Mouse (Mus musculus) limb, embryonic 15.5 days (tissue): ENCODE measurements around the gene Zfp971. TPM values are rescaled to one million over a fixed set of nuclear protein-coding genes. Genes with fewer than 3 reads are reported as not detected.
"Not testable (repeated sequence)": the region's sequence is repeated elsewhere in the genome, so short reads cannot be mapped to it uniquely, and the experiment has no call there.

ENCODE experiments used
- ATAC-seq: fragments of 200-750 bp; cut with Nextera tagmentation; 2 replicates; pipeline ENCODE4 v1.8.0; 2017; ENCODE audit warnings: low read depth, moderate TSS enrichment; ENCODE audit not compliant: insufficient number of reproducible peaks, low FRiP score, low TSS enrichment
- H3K27ac ChIP-seq: fragments of 300-500 bp; sonication (generic); 2 replicates; pipeline ENCODE4 v1.5.1; 2015; ENCODE audit warnings: moderate library complexity, mild to moderate bottlenecking, inconsistent platforms
- H3K27me3 ChIP-seq: fragments of 300-500 bp; sonication (generic); 2 replicates; pipeline ENCODE4 v1.6.1; 2015; ENCODE audit warnings: inconsistent platforms
- H3K36me3 ChIP-seq: fragments of 300-500 bp; sonication (generic); 2 replicates; pipeline ENCODE4 v1.6.1; 2015; ENCODE audit warnings: inconsistent platforms
- H3K4me1 ChIP-seq: fragments of 300-500 bp; sonication (generic); 2 replicates; pipeline ENCODE4 v1.6.1; 2015; ENCODE audit warnings: inconsistent platforms
- H3K4me2 ChIP-seq: fragments of 300-500 bp; sonication (generic); 2 replicates; pipeline ENCODE4 v1.6.1; 2015; ENCODE audit warnings: mild to moderate bottlenecking, inconsistent platforms
- H3K4me3 ChIP-seq: fragments of 300-500 bp; sonication (generic); 2 replicates; pipeline ENCODE4 v1.5.1; 2015; ENCODE audit warnings: mild to moderate bottlenecking, inconsistent platforms
- H3K9ac ChIP-seq: fragments of 300-500 bp; sonication (generic); 2 replicates; pipeline ENCODE4 v1.6.1; 2015; ENCODE audit warnings: inconsistent platforms
- H3K9me3 ChIP-seq: fragments of 300-500 bp; sonication (generic); 2 replicates; pipeline ENCODE4 v1.6.1; 2016; ENCODE audit warnings: inconsistent platforms
- WGBS: fragments of 180-500 bp; shearing (Covaris S2); methylation state at CpG from one replicate; pipeline ENCODE4 v1.1.7; 2015; 5-methylcytosine and 5-hydroxymethylcytosine counted together
- polyA plus RNA-seq: library from polyadenylated mRNA; unstranded; fragments of >200 nt; fragmentation: Nextera tagmentation; extraction: Ambion mirVana; gene quantifications from 2 replicates; pipeline ENCODE4 v1.2.1, GENCODE M21; 2015

Gene Zfp971
- polyA plus RNA-seq: 8.9 and 10.3 TPM in 2 replicates

DNA sequence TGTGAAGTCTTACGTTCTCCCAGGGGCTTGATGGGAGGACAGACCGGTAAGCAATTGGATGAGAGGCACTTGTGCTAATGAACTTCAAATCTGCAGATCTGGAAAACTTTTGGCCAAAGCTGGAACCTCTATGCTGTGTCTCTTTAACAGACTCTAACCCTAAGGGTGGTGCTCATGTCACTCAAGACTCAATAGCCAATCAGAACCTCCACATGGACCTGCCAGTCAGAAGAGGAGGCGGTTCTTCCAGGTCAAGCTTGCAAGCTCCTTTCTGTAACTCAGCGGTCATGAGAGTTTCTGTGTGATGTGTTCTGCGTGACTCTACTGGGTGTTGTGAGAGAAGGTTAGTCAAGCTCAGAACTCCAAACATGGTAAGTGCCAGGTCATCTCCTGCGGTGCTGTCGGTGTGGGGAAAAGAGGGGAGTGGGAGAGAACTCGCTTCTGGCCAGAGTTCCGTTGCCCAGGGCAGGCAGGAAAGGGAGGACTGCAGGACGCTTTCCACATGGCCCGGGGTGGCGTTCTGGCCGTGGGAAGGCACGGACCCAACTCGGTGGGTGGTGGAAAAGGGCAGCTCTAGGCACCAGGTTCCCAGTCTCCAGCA is at the start of gene Zfp971:
Gene Zfp971 (plus strand): TSS at position 274 of the 601 bp plus-strand sequence.
- 2% methylated on average over 14 of the region's 15 CpGs for WGBS
- H3K4me3 ChIP-seq: peak within 1 kb of the TSS; percentile 56
- H3K9me3 ChIP-seq, H3K27me3 ChIP-seq, H3K4me1 ChIP-seq, H3K36me3 ChIP-seq, H3K27ac ChIP-seq, ATAC-seq: not testable (repeated sequence)
- H3K9ac ChIP-seq: peak within 1 kb of the TSS; percentile 44
- H3K4me2 ChIP-seq: peak within 1 kb of the TSS; percentile 43

DNA sequence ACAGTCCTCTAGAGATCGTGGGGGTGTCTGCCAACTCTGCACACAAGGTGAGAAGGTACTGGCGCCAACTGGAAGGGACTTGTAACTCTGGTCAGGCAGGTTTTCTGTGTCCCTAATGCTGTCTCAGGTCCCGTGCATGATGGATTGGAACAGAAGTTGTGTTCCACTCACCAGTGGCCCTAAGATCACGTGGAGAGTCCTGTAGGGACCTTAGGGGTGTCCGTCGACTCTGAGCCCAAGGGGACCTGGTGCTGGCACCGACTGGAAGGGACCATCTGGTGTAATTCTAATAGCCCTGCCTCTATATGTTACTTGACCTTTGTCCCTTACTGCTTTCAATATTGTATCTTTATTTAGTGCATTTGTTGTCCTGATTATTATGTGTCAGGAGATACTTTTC is 48.3 kb upstream of the Zfp971 start:
- not testable (repeated sequence) for H3K9ac ChIP-seq, H3K36me3 ChIP-seq, H3K27ac ChIP-seq, H3K4me2 ChIP-seq, H3K4me3 ChIP-seq, H3K27me3 ChIP-seq, ATAC-seq, H3K4me1 ChIP-seq, H3K9me3 ChIP-seq
- whole genome bisulfite sequencing: 78% methylated on average over 7 of the region's 7 CpGs

DNA sequence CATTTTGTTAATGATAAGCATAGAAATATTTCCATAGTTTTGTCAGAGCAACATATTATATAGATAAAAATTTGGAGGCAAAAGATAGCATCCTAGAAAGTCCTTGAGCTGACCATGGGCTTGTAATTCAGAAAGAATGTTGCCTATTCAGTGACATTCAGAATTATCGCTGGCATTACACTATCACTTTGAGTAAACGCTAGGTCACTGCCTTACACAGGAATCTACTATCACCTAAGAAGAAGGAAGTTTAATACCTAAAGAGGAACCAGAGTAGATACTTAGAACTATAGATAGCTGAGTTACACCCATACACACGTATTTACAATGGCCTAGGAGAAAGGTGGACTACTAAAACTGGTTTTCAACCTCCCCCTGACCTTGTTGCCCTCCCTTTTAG is 3.6 kb upstream of the Zfp971 start:
- not testable (repeated sequence) for H3K4me1 ChIP-seq, H3K36me3 ChIP-seq, H3K4me3 ChIP-seq, H3K27me3 ChIP-seq, ATAC-seq, H3K27ac ChIP-seq, H3K9ac ChIP-seq, H3K4me2 ChIP-seq, H3K9me3 ChIP-seq
- WGBS: 80% methylated on average over 3 of the region's 3 CpGs

DNA sequence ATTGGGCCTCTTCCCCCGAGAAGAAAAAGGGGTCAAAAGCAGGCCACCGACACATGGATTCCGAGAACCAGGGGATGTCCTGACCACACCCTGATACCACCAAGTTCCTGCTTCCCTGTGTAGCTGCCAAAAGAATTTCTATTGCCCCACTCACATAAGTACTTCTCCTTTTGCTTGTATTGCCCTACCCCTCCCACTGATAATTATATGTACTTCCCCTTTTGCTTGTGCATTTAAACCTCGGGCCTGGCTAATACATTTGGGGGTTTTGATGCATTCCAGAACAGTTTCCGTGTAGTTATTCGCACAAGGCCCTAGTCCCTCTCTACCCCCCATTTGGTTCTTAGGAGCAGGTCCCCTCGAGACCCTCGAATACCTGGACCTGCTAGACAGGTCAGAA is 2.3 kb upstream of the Zfp971 start:
- WGBS: 77% methylated on average over 8 of the region's 8 CpGs
- not testable (repeated sequence) for H3K4me2 ChIP-seq, H3K4me1 ChIP-seq, H3K9me3 ChIP-seq, ATAC-seq, H3K27ac ChIP-seq, H3K36me3 ChIP-seq, H3K27me3 ChIP-seq, H3K9ac ChIP-seq, H3K4me3 ChIP-seq

DNA sequence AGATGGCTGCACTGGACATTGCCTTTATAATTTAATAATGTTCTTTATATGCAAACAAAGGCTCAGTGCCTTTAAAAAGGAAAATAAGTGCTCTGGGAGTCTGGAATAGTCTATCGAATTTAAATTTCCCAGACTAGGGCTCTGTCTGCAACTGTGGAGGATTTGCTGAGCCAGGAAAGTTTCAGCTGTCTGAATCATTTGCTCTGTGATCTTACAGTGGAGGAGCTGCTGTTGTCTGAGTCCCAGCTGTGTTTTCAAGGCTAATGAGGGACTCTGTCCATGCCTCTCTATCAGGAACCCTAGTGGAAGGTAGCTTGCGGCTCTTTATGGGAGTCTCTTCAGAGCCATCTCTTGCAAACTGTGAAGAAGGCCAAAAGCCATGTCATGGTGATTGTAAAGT is 777 bp downstream of the Zfp971 start:
- H3K27ac ChIP-seq, H3K4me1 ChIP-seq, H3K36me3 ChIP-seq, H3K9me3 ChIP-seq, H3K27me3 ChIP-seq, ATAC-seq, H3K9ac ChIP-seq: not testable (repeated sequence)
- Histone ChIP-seq H3K4me3 (peak overlapping the region; percentile 56), H3K4me2 (peak overlapping the region; percentile 43)
- 16% methylated on average over 2 of the region's 2 CpGs for WGBS

DNA sequence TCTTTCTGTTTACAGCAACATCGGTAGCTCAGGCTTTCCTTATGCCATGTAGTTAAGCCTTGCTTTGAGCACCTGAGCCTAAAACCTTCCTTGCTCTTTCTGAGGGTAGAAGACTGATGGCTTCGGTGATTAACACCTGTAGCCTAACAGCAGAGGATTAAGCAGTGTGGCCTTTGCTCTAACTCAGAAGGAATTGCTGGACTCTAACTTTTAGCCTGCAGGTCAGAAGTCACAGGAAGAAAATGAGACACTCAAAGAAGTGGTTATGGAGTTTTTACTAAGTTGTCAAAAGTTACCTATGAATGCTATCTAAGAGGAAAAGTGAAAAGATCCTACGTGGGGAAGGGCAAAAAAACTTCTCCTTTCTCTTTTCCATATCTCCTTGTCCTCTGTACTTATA is 4.5 kb downstream of the Zfp971 start:
- not testable (repeated sequence) for H3K9me3 ChIP-seq, ATAC-seq, H3K4me1 ChIP-seq, H3K27me3 ChIP-seq, H3K4me2 ChIP-seq, H3K4me3 ChIP-seq, H3K9ac ChIP-seq, H3K27ac ChIP-seq, H3K36me3 ChIP-seq
- WGBS: 85% methylated on average over 3 of the region's 3 CpGs

DNA sequence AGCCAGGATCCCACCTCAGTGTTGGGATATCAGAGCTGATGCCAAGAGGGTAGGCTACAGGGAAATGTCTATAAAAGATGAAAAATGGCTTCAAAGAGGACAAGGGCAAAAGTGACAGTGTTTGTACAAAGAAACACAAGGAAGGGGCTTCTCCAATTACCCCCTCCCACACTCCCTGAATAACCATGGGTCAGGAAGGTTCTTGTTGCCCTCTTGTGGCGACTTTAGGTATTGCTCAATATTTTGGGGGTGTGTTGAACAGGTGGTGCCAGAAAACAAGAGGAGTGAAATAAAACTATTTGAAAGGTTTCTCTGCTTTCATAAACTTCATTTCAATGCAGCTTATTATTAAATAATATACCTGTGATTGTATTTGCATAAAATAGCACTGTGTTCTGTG is 35.1 kb downstream of the Zfp971 start:
- H3K36me3 ChIP-seq: peaks cover 8% of the 10 kb centered on the region

DNA sequence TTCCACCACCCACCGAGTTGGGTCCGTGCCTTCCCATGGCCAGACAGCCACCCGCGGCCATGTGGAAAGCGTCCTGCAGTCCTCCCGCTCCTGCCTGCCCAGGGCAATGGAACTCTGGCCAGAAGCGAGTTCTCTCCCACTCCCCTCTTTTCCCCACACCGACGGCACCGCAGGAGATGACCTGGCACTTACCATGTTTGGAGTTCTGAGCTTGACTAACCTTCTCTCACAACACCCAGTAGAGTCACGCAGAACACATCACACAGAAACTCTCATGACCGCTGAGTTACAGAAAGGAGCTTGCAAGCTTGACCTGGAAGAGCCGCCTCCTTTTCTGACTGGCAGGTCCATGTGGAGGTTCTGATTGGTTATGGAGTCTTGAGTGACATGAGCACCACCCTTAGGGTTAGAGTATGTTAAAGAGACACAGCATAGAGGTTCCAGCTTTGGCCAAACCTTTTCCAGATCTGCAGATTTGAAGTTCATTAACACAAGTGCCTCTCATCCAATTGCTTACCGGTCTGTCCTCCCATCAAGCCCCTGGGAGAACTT is 55.2 kb downstream of the Zfp971 start, which contains the start of gene Zfp931:
Gene Zfp931 (minus strand): TSS at position 311 of the 552 bp plus-strand sequence.
- H3K4me1 ChIP-seq, H3K9ac ChIP-seq, H3K27me3 ChIP-seq, H3K27ac ChIP-seq, H3K36me3 ChIP-seq, ATAC-seq, H3K9me3 ChIP-seq: not testable (repeated sequence)
- 0% methylated on average over 6 of the region's 14 CpGs for WGBS
- Histone ChIP-seq H3K4me3 (peak within 1 kb of the TSS; percentile 45), H3K4me2 (peak within 1 kb of the TSS; percentile 46)

More for the DNA sequence above, 35.1 kb downstream of the Zfp971 start:
- Histone ChIP-seq H3K4me3 (no peak overlapping the region), H3K4me2 (no peak overlapping the region), H3K27me3 (no peaks in the 10 kb centered on the region), H3K27ac (no peak overlapping the region), H3K9ac (no peak overlapping the region), H3K9me3 (no peaks in the 10 kb centered on the region), H3K4me1 (no peaks in the 10 kb centered on the region)
- WGBS: 8% methylated on average over 1 of the region's 1 CpGs
- no peak for ATAC-seq

Other genes starting within 250 kb of the Zfp971 start
- 34.5 and 36.7 TPM in 2 replicates for gene Gm14325, start 182.9 kb upstream of the Zfp971 start, polyA plus RNA-seq
- gene Gm14327, start 126.2 kb upstream of the Zfp971 start, polyA plus RNA-seq: 3.0 and 3.4 TPM in 2 replicates
- 0.35 and 0.68 TPM in 2 replicates for gene Zfp972, start 97.7 kb upstream of the Zfp971 start, polyA plus RNA-seq
- 18.0 and 18.3 TPM in 2 replicates for gene Gm14326, start 66.0 kb upstream of the Zfp971 start, polyA plus RNA-seq
- 14.2 and 15.8 TPM in 2 replicates for gene Zfp931, start 55.2 kb downstream of the Zfp971 start, polyA plus RNA-seq
- gene Phactr3, start 95.7 kb downstream of the Zfp971 start, polyA plus RNA-seq: 0.38 and 0.70 TPM in 2 replicates